Mouse (Mus musculus) limb, embryonic 14.5 days (tissue): ENCODE results near the gene Tecta. TPM values are rescaled to one million over a fixed set of nuclear protein-coding genes. Genes with fewer than 3 reads are reported as not detected.

Source experiments
- ATAC-seq: fragments of 200-750 bp; cut with Nextera tagmentation; 2 replicates; pipeline ENCODE4 v1.8.0; 2017; ENCODE audit warnings: low read depth, moderate number of reproducible peaks, moderate TSS enrichment; ENCODE audit not compliant: low FRiP score
- DNase-seq: peaks from one replicate; pipeline ENCODE4 v3.0.0-alpha.2; 2015; ENCODE audit warnings: low spot score
- H3K27ac ChIP-seq: fragments of 300-500 bp; sonication (generic); replicated peaks from 2 replicates; pipeline ENCODE4 v1.5.1; 2014; ENCODE audit warnings: low read depth, mild to moderate bottlenecking, low read length, moderate library complexity, mixed read lengths
- H3K27me3 ChIP-seq: fragments of 300-500 bp; sonication (generic); 2 replicates; pipeline ENCODE4 v1.6.1; 2014; ENCODE audit warnings: low read length, mixed read lengths; ENCODE audit not compliant: control insufficient read depth, insufficient read depth
- H3K36me3 ChIP-seq: fragments of 300-500 bp; sonication (generic); 2 replicates; pipeline ENCODE4 v1.6.1; 2014; ENCODE audit warnings: mild to moderate bottlenecking, low read length, moderate library complexity, mixed read lengths; ENCODE audit not compliant: control insufficient read depth, insufficient read depth
- H3K4me1 ChIP-seq: fragments of 300-500 bp; sonication (generic); 2 replicates; pipeline ENCODE4 v1.6.1; 2014; ENCODE audit warnings: antibody characterized with exemption, low read length, mixed read lengths; ENCODE audit not compliant: control insufficient read depth, insufficient read depth
- H3K4me2 ChIP-seq: fragments of 300-500 bp; sonication (generic); replicated peaks from 2 replicates; pipeline ENCODE4 v1.6.1; 2014; ENCODE audit warnings: low read depth, mild to moderate bottlenecking, low read length, moderate library complexity; ENCODE audit not compliant: severe bottlenecking
- H3K4me3 ChIP-seq: fragments of 300-500 bp; sonication (generic); replicated peaks from 2 replicates; pipeline ENCODE4 v1.5.1; 2014; ENCODE audit warnings: low read length
- H3K9ac ChIP-seq: fragments of 300-500 bp; sonication (generic); 2 replicates; pipeline ENCODE4 v1.6.1; 2014; ENCODE audit warnings: mild to moderate bottlenecking, low read depth, low read length, moderate library complexity; ENCODE audit not compliant: severe bottlenecking
- H3K9me3 ChIP-seq: fragments of 300-500 bp; sonication (generic); 2 replicates; pipeline ENCODE4 v1.6.1; 2016; ENCODE audit warnings: low read length; ENCODE audit not compliant: control insufficient read depth
- POLR2A ChIP-seq: fragments of 200-500 bp; IDR thresholded peaks from 2 replicates; pipeline ENCODE4 v1.8.0; 2012; ENCODE audit warnings: inconsistent platforms, mild to moderate bottlenecking, moderate library complexity, borderline replicate concordance; ENCODE audit not compliant: insufficient read depth, insufficient read length; ENCODE audit errors: extremely low read depth
- WGBS: fragments of 180-500 bp; shearing (Covaris S2); extraction: QIAGEN DNeasy Blood & Tissue Kit; methylation state at CpG from one replicate; pipeline ENCODE4 v1.1.7; 2014; 5-methylcytosine and 5-hydroxymethylcytosine counted together
- polyA plus RNA-seq, 2 experiments: library from polyadenylated mRNA; depleted of rRNA in 1 of 2; stranded (reverse) in 1 of 2; unstranded in 1 of 2; fragments of >200 nt; fragmentation: Nextera tagmentation in 1 of 2; extraction: Ambion mirVana in 1 of 2; gene quantifications; 2 replicates each; pipeline versions ENCODE4 v1.2.1 to v1.2.3; 2012 to 2014

The Tecta gene
- polyA plus RNA-seq (2012; rRNA removed), result 0.82 and 0.88 TPM in 2 replicates
- polyA plus RNA-seq (2014; fragmentation: Nextera tagmentation; extraction: Ambion mirVana), result 0.10 and 0.26 TPM in 2 replicates

GRCm38 (mm10) chr9:42399829-42400228 lies at the start of gene Tecta:
TSS of gene Tecta (minus strand) at chr9:42399929.
- H3K4me3 ChIP-seq, result no peak within 1 kb of the TSS
- no peak for DNase-seq
- H3K9me3 ChIP-seq, result no peaks in the 10 kb centered on the region
- no peak for TF ChIP-seq POLR2A
- H3K27me3 ChIP-seq, result no peaks in the 10 kb centered on the region
- H3K9ac ChIP-seq, result no peak within 1 kb of the TSS
- no peaks in the 10 kb centered on the region; the same call in 1 of the 2 replicates for H3K4me1 ChIP-seq
- no peak within 1 kb of the TSS for H3K4me2 ChIP-seq
- H3K27ac ChIP-seq, result no peak within 1 kb of the TSS
- 72% methylated on average over 6 of the region's 6 CpGs for WGBS
- no peaks in the 10 kb centered on the region for H3K36me3 ChIP-seq
- no peak for ATAC-seq

GRCm38 (mm10) chr9:42449043-42449442 lies 49.3 kb upstream of the Tecta start:
- Histone ChIP-seq H3K4me1 (no peaks in the 10 kb centered on the region), H3K4me2 (no peak overlapping the region), H3K27ac (no peak overlapping the region), H3K9me3 (no peaks in the 10 kb centered on the region), H3K27me3 (no peaks in the 10 kb centered on the region), H3K9ac (no peak overlapping the region), H3K4me3 (no peak overlapping the region), H3K36me3 (peaks cover 49% of the 10 kb centered on the region)
- 85% methylated on average over 6 of the region's 6 CpGs for WGBS
- DNase-seq (no peak), ATAC-seq (no peak)
- TF ChIP-seq POLR2A, result no peak

GRCm38 (mm10) chr9:42442100-42442499 lies 42.4 kb upstream of the Tecta start:
- no peak for TF ChIP-seq POLR2A
- DNase-seq (no peak), ATAC-seq (no peak)
- Histone ChIP-seq H3K9me3 (no peaks in the 10 kb centered on the region), H3K36me3 (peaks cover 70% of the 10 kb centered on the region), H3K27ac (no peak overlapping the region), H3K4me3 (no peak overlapping the region), H3K4me1 (no peaks in the 10 kb centered on the region), H3K4me2 (no peak overlapping the region), H3K9ac (no peak overlapping the region), H3K27me3 (no peaks in the 10 kb centered on the region)
- 90% methylated on average over 8 of the region's 8 CpGs for WGBS

- DNase-seq, result no peak
- no peak for ATAC-seq
- no peak overlapping the region for H3K4me2 ChIP-seq
- H3K9ac ChIP-seq, result no peak overlapping the region
- WGBS, result 95% methylated on average over 2 of the region's 2 CpGs
- H3K4me3 ChIP-seq, result no peak overlapping the region
- TF ChIP-seq POLR2A, result no peak
- H3K4me1 ChIP-seq, result no peaks in the 10 kb centered on the region
- no peaks in the 10 kb centered on the region for H3K9me3 ChIP-seq
- H3K27me3 ChIP-seq, result no peaks in the 10 kb centered on the region
- peaks cover 78% of the 10 kb centered on the region for H3K36me3 ChIP-seq
- H3K27ac ChIP-seq, result no peak overlapping the region
Observed at GRCm38 (mm10) chr9:42441234-42441633, 41.5 kb upstream of the Tecta start.

GRCm38 (mm10) chr9:42439446-42439845 lies 39.7 kb upstream of the Tecta start:
- Histone ChIP-seq H3K27ac (no peak overlapping the region), H3K27me3 (no peaks in the 10 kb centered on the region), H3K9ac (no peak overlapping the region), H3K4me1 (no peaks in the 10 kb centered on the region), H3K9me3 (no peaks in the 10 kb centered on the region), H3K4me3 (no peak overlapping the region), H3K4me2 (no peak overlapping the region), H3K36me3 (peaks cover 73% of the 10 kb centered on the region)
- no peak for ATAC-seq
- DNase-seq, result no peak
- TF ChIP-seq POLR2A, result no peak
- WGBS, result 65% methylated on average over 4 of the region's 4 CpGs

- no peak overlapping the region for H3K9ac ChIP-seq
- H3K27me3 ChIP-seq, result no peaks in the 10 kb centered on the region
- no peak overlapping the region for H3K27ac ChIP-seq
- no peaks in the 10 kb centered on the region for H3K9me3 ChIP-seq
- 95% methylated on average over 2 of the region's 2 CpGs for WGBS
- no peak overlapping the region for H3K4me2 ChIP-seq
- peaks cover 38% of the 10 kb centered on the region for H3K36me3 ChIP-seq
- DNase-seq (no peak), ATAC-seq (no peak)
- no peak overlapping the region for H3K4me3 ChIP-seq
- no peak for TF ChIP-seq POLR2A
- no peaks in the 10 kb centered on the region for H3K4me1 ChIP-seq
Observed at GRCm38 (mm10) chr9:42432155-42432554, 32.4 kb upstream of the Tecta start.
